Mouse (Mus musculus) forebrain, embryonic 11.5 days (tissue): ENCODE results near the gene A930004D18Rik. TPM values are rescaled to one million over a fixed set of nuclear protein-coding genes. Genes with fewer than 3 reads are reported as not detected.

Experiments
- ATAC-seq: fragments of 200-750 bp; cut with Nextera tagmentation; replicated peaks from 2 replicates; pipeline ENCODE4 v1.8.0; 2017; ENCODE audit warnings: moderate TSS enrichment; ENCODE audit not compliant: low FRiP score
- DNase-seq: peaks from one replicate; pipeline ENCODE4 v3.0.0-alpha.2; 2017; ENCODE audit warnings: low spot score
- H3K27ac ChIP-seq: fragments of 300-500 bp; sonication (generic); 2 replicates; pipeline ENCODE4 v1.5.1; 2014; ENCODE audit warnings: low read depth, low read length
- H3K27me3 ChIP-seq: fragments of 300-500 bp; sonication (generic); 2 replicates; pipeline ENCODE4 v1.6.1; 2014; ENCODE audit warnings: mild to moderate bottlenecking, low read length, mixed read lengths; ENCODE audit not compliant: control insufficient read depth, insufficient read depth
- H3K36me3 ChIP-seq: fragments of 300-500 bp; sonication (generic); 2 replicates; pipeline ENCODE4 v1.6.1; 2014; ENCODE audit warnings: mild to moderate bottlenecking, low read length, moderate library complexity, mixed read lengths; ENCODE audit not compliant: control insufficient read depth, insufficient read depth
- H3K4me1 ChIP-seq: fragments of 300-500 bp; sonication (generic); replicated peaks from 2 replicates; pipeline ENCODE4 v1.6.1; 2014; ENCODE audit warnings: low read length, mixed read lengths; ENCODE audit not compliant: control insufficient read depth, insufficient read depth
- H3K4me2 ChIP-seq: fragments of 300-500 bp; sonication (generic); 2 replicates; pipeline ENCODE4 v1.6.1; 2014; ENCODE audit warnings: low read depth, mild to moderate bottlenecking, low read length, moderate library complexity, mixed read lengths; ENCODE audit not compliant: severe bottlenecking
- H3K4me3 ChIP-seq: fragments of 300-500 bp; sonication (generic); 2 replicates; pipeline ENCODE4 v1.5.1; 2014; ENCODE audit warnings: low read depth, low read length
- H3K9ac ChIP-seq: fragments of 300-500 bp; sonication (generic); 2 replicates; pipeline ENCODE4 v1.6.1; 2014; ENCODE audit warnings: low read length
- H3K9me3 ChIP-seq: fragments of 300-500 bp; sonication (generic); 2 replicates; pipeline ENCODE4 v1.6.1; 2016; ENCODE audit warnings: low read length, mixed read lengths; ENCODE audit not compliant: control insufficient read depth
- WGBS: fragments of 180-500 bp; shearing (Covaris S2); extraction: QIAGEN DNeasy Blood & Tissue Kit; methylation state at CpG from one replicate; pipeline ENCODE4 v1.1.7; 2014; 5-methylcytosine and 5-hydroxymethylcytosine counted together
- polyA plus RNA-seq: library from polyadenylated mRNA; unstranded; fragments of >200 nt; fragmentation: Nextera tagmentation; extraction: Ambion mirVana; gene quantifications from 2 replicates; pipeline ENCODE4 v1.2.1, GENCODE M21; 2014

Gene A930004D18Rik
- polyA plus RNA-seq: 12.2 and 15.4 TPM in 2 replicates

DNA sequence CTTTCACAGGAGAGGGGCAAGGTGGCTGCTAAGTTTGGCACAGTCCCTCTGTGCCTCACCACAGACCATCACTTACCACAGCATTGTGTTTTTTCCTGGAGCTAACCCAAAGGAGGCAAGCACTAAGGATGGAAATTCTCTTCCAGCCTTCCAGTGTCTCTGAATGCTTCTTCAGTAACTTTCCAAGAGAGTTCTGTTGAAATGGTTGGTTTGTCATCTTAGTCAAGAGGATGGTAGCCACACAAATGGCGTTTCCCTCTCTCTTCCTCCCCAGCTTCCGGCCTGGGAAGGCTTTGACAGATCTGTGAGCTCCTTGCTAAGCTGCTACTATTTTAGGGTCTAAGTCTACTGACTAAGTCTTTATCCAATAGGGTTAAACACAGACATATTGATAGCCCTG is at the start of gene A930004D18Rik:
Gene A930004D18Rik, minus strand, starts transcription at position 247 of the 400 bp plus-strand sequence.
- no peak for DNase-seq
- Histone ChIP-seq H3K27me3 (no peaks in the 10 kb centered on the region), H3K9me3 (no peaks in the 10 kb centered on the region), H3K9ac (peak within 1 kb of the TSS; percentile 92), H3K27ac (0 out of 2 replicates have a peak within 1 kb of the TSS, but pooled peaks have one; percentile 12), H3K4me1 (peaks cover 52% of the 10 kb centered on the region), H3K4me3 (no peak within 1 kb of the TSS; the same call in 1 of the 2 replicates), H3K36me3 (no peaks in the 10 kb centered on the region), H3K4me2 (peak within 1 kb of the TSS; percentile 82; the same call in 1 of the 2 replicates)
- WGBS: 54% methylated on average over 2 of the region's 2 CpGs
- ATAC-seq: no peak

DNA sequence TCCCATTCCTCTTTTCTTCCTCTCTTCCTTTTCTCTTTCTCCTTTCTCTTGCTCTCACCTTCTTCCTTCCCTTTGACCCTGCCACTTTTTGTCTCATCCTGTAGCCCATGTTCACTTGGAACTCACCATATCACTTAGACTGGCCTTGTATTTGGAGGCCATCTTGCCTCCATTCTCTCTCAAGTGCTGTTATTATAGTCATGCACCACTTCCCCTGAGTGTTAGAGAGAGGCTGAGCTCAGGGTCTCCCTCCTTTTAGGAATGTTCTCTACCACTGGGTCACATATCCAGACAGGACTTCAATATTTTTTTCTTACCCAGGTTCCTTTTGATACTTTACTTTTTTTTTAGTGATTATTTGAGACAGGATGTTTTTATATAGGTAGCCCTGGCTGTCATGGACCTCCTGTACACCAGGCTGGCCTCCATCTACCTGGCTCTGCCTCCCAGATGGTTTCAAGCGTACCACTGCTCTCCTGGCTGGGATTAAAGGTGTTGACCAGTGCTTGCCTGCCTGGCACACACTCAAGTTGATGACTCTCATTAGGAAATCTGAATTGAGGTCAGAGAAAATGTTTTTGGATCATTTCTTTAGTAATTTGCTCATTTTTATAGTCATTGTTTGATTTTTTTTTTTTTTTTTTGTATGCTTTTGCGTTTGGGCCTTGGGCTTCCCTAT is 42.8 kb upstream of the A930004D18Rik start:
- DNase-seq (no peak), ATAC-seq (no peak)
- 91% methylated on average over 2 of the region's 2 CpGs for WGBS

DNA sequence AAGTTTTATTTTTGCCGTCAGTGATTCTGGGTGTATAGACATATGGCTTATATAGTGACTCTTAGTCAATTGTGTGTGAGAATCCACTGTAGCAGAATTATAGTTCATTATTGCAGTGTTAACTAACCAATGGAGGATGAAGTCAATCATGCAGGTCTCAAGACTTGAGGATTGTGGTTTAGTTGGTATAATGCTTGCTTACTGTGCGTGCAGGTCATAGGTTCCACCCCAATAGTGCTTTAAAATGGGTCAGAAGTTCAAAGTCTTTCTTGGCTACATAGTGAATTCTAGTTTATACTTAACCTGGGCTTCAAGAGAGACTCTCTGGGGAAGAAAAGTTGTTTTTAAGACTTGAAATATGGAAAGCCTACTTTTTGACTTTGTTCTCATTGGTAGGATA is 34.4 kb upstream of the A930004D18Rik start:
- H3K27me3 ChIP-seq: no peaks in the 10 kb centered on the region
- no peak overlapping the region for H3K9ac ChIP-seq
- no peaks in the 10 kb centered on the region for H3K4me1 ChIP-seq
- DNase-seq (no peak), ATAC-seq (no peak)
- no peak overlapping the region for H3K4me2 ChIP-seq
- H3K9me3 ChIP-seq: no peaks in the 10 kb centered on the region
- H3K27ac ChIP-seq: no peak overlapping the region
- no peaks in the 10 kb centered on the region; the same call in 1 of the 2 replicates for H3K36me3 ChIP-seq
- 95% methylated on average over 2 of the region's 2 CpGs for WGBS
- H3K4me3 ChIP-seq: no peak overlapping the region

More for the DNA sequence above, 42.8 kb upstream of the A930004D18Rik start:
- Histone ChIP-seq H3K9ac (no peak overlapping the region), H3K27ac (no peak overlapping the region), H3K4me1 (no peaks in the 10 kb centered on the region), H3K9me3 (no peaks in the 10 kb centered on the region), H3K27me3 (no peaks in the 10 kb centered on the region), H3K36me3 (peaks cover 3% of the 10 kb centered on the region), H3K4me2 (no peak overlapping the region), H3K4me3 (no peak overlapping the region)

DNA sequence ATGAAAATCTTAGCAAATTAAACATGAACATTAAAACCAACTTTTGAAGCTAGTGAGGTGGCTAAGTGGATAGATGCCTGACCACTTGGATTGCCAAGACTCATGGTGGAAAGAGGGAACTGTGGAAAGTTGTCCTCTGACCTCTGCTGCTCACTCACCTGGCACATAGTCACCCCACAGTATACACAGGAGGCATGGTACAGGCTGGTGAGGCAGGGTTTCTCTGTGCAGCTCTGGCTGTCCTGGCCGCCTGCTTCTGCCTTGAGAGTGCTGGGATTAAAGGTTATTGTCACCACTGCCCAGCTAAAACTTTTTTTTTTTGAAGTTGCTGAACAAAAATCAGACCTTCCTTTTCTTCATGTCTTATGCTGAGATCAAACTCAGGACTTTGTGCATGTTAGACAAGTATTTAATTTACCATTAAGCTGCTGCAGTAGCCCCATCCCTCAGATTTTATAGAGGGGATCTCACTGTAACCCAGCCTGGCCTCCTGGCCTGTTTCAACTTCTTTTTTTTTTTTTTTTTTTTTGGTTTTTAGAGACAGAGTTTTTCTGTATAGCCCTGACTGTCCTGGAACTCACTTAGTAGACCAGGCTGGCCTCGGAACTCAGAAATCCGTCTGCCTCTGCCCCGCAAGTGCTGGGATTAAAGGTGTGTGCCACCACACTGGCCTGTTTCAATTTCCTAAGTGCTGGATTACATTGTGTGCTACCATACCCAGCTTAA is 30.7 kb upstream of the A930004D18Rik start:
- H3K9me3 ChIP-seq: no peaks in the 10 kb centered on the region
- no peaks in the 10 kb centered on the region; the same call in 1 of the 2 replicates for H3K36me3 ChIP-seq
- no peak overlapping the region for H3K4me2 ChIP-seq
- H3K4me1 ChIP-seq: peaks cover 9% of the 10 kb centered on the region; the same call in 1 of the 2 replicates
- no peaks in the 10 kb centered on the region for H3K27me3 ChIP-seq
- H3K27ac ChIP-seq: no peak overlapping the region
- H3K9ac ChIP-seq: no peak overlapping the region
- WGBS: 87% methylated on average over 4 of the region's 4 CpGs
- H3K4me3 ChIP-seq: no peak overlapping the region
- ATAC-seq: no peak
- DNase-seq: no peak

DNA sequence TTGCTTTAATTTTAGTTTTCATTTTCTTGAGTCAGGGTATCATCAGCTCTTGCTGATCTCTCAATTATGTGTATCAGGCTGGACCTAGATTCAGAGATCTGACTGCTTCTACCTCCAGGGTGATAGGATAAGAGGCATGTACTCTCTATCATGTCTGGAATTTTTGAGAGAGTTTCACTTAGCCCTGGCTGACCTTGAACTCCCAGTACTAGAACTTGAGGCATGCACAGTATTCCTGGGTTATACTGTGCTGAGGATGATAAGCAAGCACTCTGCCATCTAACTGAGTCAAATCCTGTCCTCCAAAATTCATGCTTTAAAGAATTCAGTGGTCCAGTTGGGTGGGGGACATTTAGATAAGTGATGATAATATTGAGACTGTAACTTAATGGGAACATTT is 28.9 kb upstream of the A930004D18Rik start:
- peaks cover 9% of the 10 kb centered on the region; the same call in 1 of the 2 replicates for H3K4me1 ChIP-seq
- no peaks in the 10 kb centered on the region for H3K27me3 ChIP-seq
- H3K9me3 ChIP-seq: no peaks in the 10 kb centered on the region
- DNase-seq: no peak
- H3K27ac ChIP-seq: no peak overlapping the region
- ATAC-seq: no peak
- no peaks in the 10 kb centered on the region for H3K36me3 ChIP-seq
- H3K9ac ChIP-seq: peak overlapping the region; percentile 99; the same call in 1 of the 2 replicates
- H3K4me3 ChIP-seq: peak overlapping the region; percentile 86
- peak overlapping the region; percentile 64 for H3K4me2 ChIP-seq

DNA sequence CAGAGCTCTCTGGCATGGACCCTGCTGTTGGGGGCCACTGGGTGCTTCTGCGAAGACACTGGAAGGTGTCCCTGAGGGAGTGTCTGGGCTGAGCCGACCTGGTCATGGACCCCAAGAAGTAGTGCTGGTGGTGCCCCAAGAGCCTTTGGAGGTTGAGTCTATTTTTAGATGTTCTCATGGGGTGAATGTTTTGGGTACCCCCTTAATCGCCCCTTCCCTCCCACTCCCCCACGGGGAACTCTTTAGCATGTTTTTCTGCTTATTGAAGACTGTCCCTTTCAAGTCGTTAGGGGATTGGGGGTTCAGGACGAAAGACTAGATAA is 28.1 kb upstream of the A930004D18Rik start:
- Histone ChIP-seq H3K36me3 (no peaks in the 10 kb centered on the region), H3K4me3 (peak overlapping the region; percentile 86), H3K4me1 (peaks cover 9% of the 10 kb centered on the region; the same call in 1 of the 2 replicates), H3K9ac (peak overlapping the region; percentile 99), H3K9me3 (no peaks in the 10 kb centered on the region), H3K27ac (peak overlapping the region; percentile 100), H3K27me3 (no peaks in the 10 kb centered on the region), H3K4me2 (peak overlapping the region; percentile 64)
- 8% methylated on average over 6 of the region's 6 CpGs for WGBS
- DNase-seq: no peak
- ATAC-seq: peak; percentile 32; the same call in 1 of the 2 replicates

DNA sequence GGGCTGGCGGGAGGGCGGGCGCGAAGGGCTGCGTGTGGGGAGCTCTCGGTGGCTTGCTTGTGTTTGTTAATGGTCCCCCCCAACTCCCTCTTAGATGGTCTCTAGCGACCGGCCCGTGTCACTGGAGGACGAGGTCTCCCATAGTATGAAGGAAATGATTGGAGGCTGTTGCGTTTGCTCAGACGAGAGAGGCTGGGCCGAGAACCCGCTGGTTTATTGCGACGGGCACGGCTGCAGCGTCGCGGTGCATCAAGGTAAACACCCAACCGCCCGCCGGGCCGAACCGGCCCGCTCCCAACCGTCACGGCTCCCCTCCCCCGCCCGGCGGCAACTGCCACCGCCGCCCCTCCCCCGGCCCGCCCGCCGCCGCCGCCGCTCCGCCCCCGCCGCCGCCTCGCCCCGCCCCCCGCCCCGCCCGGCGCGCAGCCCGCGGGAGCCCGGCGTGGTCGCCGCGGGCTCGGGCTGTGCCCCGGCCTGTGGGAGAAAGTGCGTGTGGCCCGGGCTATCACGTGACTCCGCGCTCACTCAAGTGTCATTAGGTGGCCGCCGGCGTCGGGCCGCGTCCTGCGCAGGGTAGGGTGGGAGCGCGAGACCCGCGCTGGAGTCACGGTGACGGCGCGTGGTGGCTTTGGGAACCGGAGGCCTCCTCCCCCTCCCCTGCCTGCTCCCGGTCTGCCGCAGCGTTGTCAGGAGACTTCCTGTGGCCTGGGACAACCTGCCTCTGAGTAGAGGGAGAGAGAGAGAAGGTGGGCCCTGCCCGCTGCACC is 27.6 kb upstream of the A930004D18Rik start:
- H3K4me3 ChIP-seq: peak overlapping the region; percentile 86
- peak overlapping the region; percentile 100 for H3K27ac ChIP-seq
- H3K9ac ChIP-seq: peak overlapping the region; percentile 99
- no peaks in the 10 kb centered on the region for H3K9me3 ChIP-seq
- peaks cover 9% of the 10 kb centered on the region; the same call in 1 of the 2 replicates for H3K4me1 ChIP-seq
- H3K36me3 ChIP-seq: no peaks in the 10 kb centered on the region
- ATAC-seq (peak; percentile 76), DNase-seq (peak; percentile 90)
- H3K4me2 ChIP-seq: peak overlapping the region; percentile 64
- under 1% methylated on average over 57 of the region's 85 CpGs for WGBS
- H3K27me3 ChIP-seq: no peaks in the 10 kb centered on the region

DNA sequence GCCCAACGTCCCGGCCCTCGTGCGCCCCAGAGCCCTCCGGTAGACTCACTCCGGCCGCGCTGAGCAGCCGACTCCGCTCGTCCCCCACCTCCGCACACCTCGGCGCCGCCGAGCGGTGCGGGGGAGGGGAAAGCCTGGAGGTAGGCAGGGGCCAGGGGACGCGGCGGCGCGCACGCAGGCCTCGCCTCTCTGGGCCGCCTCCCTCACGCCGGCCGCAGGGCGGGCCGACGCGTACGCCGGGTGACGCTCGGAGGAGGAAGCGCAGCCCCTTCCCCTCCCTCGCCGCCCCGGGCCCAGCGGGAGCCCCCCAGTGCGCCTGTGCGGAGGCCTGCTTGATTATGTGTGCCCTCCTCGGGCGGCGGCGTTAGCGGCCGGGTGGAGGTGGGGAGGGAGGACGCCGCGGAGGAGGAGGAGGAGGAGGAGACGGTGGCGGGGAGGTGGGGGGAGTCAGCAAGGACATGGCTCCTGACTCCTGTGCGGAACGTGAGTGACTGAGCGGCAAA is 26.9 kb upstream of the A930004D18Rik start:
- peak; percentile 97 for DNase-seq
- 0% methylated on average over 40 of the region's 58 CpGs for WGBS
- peak; percentile 95 for ATAC-seq
- H3K9me3 ChIP-seq: no peaks in the 10 kb centered on the region
- H3K36me3 ChIP-seq: no peaks in the 10 kb centered on the region
- H3K4me3 ChIP-seq: peak overlapping the region; percentile 86
- no peaks in the 10 kb centered on the region for H3K27me3 ChIP-seq
- peaks cover 9% of the 10 kb centered on the region; the same call in 1 of the 2 replicates for H3K4me1 ChIP-seq
- H3K4me2 ChIP-seq: peak overlapping the region; percentile 64
- H3K27ac ChIP-seq: peak overlapping the region; percentile 100
- H3K9ac ChIP-seq: peak overlapping the region; percentile 99
